Mouse (Mus musculus) adipocyte (in vitro differentiated cells): ENCODE measurements around the gene Rgs3.

ENCODE experiments used
- DNase-seq: peaks from one replicate; pipeline ENCODE4 v3.0.0-alpha.2; 2016; ENCODE audit warnings: low spot score

The Rgs3 gene

GRCm38 (mm10) chr4:62744534-62744956 is 184.9 kb downstream of the Rgs3 start:
- no peak for DNase-seq

GRCm38 (mm10) chr4:62744985-62745638 is 185.5 kb downstream of the Rgs3 start:
- DNase-seq, result no peak
